Mouse (Mus musculus) left cerebral cortex, adult 8-10 months (tissue): Measurements from ENCODE around the gene Ppfia4. TPM values are rescaled to one million over a fixed set of nuclear protein-coding genes. Genes with fewer than 3 reads are reported as not detected.
"Not testable (repeated sequence)": the region's sequence is repeated elsewhere in the genome, so short reads cannot be mapped to it uniquely, and the experiment has no call there.

Experiments used
- DNase-seq, 2 experiments: peaks; one replicate each; pipeline ENCODE4 v3.0.0; 2022; ENCODE audit warnings: low spot score in 2 of 2
- total RNA-seq, 4 experiments: library from RNA; stranded (reverse); gene quantifications; 2 replicates each; pipeline ENCODE4 v1.2.4; 2022

Ppfia4 gene
- total RNA-seq, 4 experiments from 2014 or later, result 51.1 to 57.9 (median 55.8) TPM

DNA sequence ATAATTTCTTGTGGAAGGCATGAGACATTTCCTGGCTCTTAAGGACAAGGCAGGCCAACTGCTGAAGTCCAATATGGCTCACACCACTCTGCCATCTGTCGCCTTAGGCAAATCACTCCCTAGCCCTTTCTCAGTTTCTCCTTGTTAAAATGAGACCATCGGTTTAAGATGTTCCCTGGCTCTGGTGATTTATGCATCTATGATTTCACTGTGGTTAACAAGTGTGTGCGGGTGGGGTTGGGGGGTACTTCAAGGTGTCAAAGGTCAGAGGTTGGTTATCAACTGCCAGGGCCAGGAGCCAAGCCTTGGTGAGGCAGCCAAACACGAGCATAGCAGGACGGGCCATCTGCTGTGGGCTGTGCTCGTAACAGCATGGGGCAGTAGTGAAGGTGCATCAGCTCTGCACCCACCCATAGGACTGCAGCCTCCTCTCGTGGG, 58.2 kb downstream of the Ppfia4 start:
- no peak for DNase-seq

- peak in 1 of 2 experiments; percentile 47 for DNase-seq
These were observed 59.0 kb downstream of the Ppfia4 start for GRCm38 (mm10) chr1:134273493-134274395.

- DNase-seq, result no peak
These were observed 59.9 kb downstream of the Ppfia4 start for GRCm38 (mm10) chr1:134272754-134273250.

- DNase-seq, result no peak
These were observed 62.7 kb downstream of the Ppfia4 start for GRCm38 (mm10) chr1:134270026-134270425.

DNA sequence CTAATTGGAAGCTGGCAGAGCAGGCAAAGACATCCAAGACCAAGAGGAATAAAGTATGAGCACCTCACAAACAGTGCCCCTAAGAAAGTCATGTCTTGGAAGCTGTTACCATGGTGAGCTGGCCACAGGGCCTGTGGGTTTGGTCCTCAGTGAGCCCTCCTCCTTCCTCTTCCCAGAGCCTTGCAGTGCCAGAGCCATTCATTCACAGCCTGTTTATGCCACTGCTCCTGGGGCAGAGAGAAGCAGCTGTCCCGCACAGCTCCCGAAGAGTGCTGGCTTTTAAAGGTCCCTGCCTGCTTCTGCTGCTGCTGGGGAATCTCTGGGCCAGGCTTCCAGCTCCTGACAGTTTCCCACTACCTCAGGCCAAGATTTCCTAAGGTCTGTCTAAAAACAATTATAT, 66.9 kb downstream of the Ppfia4 start:
- DNase-seq, result no peak

DNA sequence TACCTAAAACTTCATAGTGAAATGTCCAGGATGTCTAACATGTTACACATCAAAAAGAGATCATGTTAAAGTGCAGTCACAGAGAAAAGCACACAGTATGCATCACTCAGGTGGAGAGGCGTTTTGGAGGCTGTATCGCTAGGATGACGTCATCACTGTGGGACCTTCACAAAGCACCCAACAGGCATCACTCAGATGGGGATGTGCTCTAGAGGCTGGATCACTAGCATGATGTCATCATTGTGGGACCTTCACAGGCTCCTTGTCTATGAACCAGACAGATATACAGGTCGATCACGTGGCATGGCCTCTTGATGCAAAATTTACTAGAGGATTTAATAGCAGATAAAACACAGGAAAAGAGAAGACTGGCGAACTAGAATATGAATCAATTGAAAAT, 68.4 kb downstream of the Ppfia4 start:
- DNase-seq, result no peak

GRCm38 (mm10) chr1:134249681-134250080, 83.0 kb downstream of the Ppfia4 start:
- not testable (repeated sequence) for DNase-seq

Other genes with a start within 250 kb of the Ppfia4 start
- gene Chit1, start 221.7 kb downstream of the Ppfia4 start, total RNA-seq, result under 1 TPM in 1 of 4 experiments, not detected in 3; 0.19 TPM
- gene Chil1, start 150.8 kb downstream of the Ppfia4 start, total RNA-seq, result 10 to 100 TPM; 15.8 to 28.9 (median 21.5) TPM
- gene Mybph, start 139.5 kb downstream of the Ppfia4 start, total RNA-seq, result under 1 TPM in 3 of 4 experiments, not detected in 1; 0.18 to 0.28 (median 0.20) TPM
- gene Adora1, start 97.5 kb downstream of the Ppfia4 start, total RNA-seq, result 100 to 1,000 TPM; 153 to 168 (median 165) TPM
- not detected for gene Myog, start 42.9 kb downstream of the Ppfia4 start, total RNA-seq
- 10 to 100 TPM; 50.0 to 66.6 (median 59.1) TPM for gene Tmem183a, start 29.1 kb upstream of the Ppfia4 start, total RNA-seq
- gene 4933406M09Rik, start 53.0 kb upstream of the Ppfia4 start, total RNA-seq, result not detected
- 10 to 100 TPM; 22.7 to 30.1 (median 25.8) TPM for gene Cyb5r1, start 72.6 kb upstream of the Ppfia4 start, total RNA-seq
- gene Adipor1, start 82.5 kb upstream of the Ppfia4 start, total RNA-seq, result 10 to 100 TPM; 55.4 to 62.1 (median 57.5) TPM
- 10 to 100 TPM; 35.5 to 39.8 (median 36.9) TPM for gene Klhl12, start 122.6 kb upstream of the Ppfia4 start, total RNA-seq
- 10 to 100 TPM; 22.6 to 25.0 (median 23.0) TPM for gene Rabif, start 161.7 kb upstream of the Ppfia4 start, total RNA-seq
- gene Mgat4e, start 216.8 kb upstream of the Ppfia4 start, total RNA-seq, result not detected
- 10 to 100 TPM; 61.2 to 67.6 (median 63.5) TPM for gene Kdm5b, start 227.2 kb upstream of the Ppfia4 start, total RNA-seq